Mouse (Mus musculus) thymus, adult 2 months (tissue): Measurements from ENCODE around the gene Nacad. TPM values are rescaled to one million over a fixed set of nuclear protein-coding genes. Genes with fewer than 3 reads are reported as not detected.

Experiments
- DNase-seq: peaks from one replicate; pipeline ENCODE4 v3.0.0; 2021
- H3K27ac ChIP-seq: fragments of 200-500 bp; 2 replicates; pipeline ENCODE4 v1.5.1; 2012; ENCODE audit warnings: low read length, control low read depth; ENCODE audit not compliant: control insufficient read depth, insufficient read depth
- H3K27me3 ChIP-seq: fragments of 200-500 bp; 2 replicates; pipeline ENCODE4 v1.6.1; 2012; ENCODE audit warnings: mild to moderate bottlenecking, low read length, moderate library complexity, mixed read lengths; ENCODE audit not compliant: control insufficient read depth, insufficient read depth
- H3K36me3 ChIP-seq: fragments of 200-500 bp; 2 replicates; pipeline ENCODE4 v1.6.1; 2012; ENCODE audit warnings: mild to moderate bottlenecking, low read length, moderate library complexity; ENCODE audit not compliant: control insufficient read depth, insufficient read depth
- H3K4me1 ChIP-seq: fragments of 200-500 bp; replicated peaks from 2 replicates; pipeline ENCODE4 v1.6.1; 2012; ENCODE audit warnings: low read length; ENCODE audit not compliant: control insufficient read depth, insufficient read depth
- H3K4me3 ChIP-seq: fragments of 200-500 bp; 2 replicates; pipeline ENCODE4 v1.5.1; 2012; ENCODE audit warnings: mild to moderate bottlenecking, low read length, control low read depth, moderate library complexity; ENCODE audit not compliant: control insufficient read depth, insufficient read depth
- CTCF ChIP-seq: fragments of 200-500 bp; IDR thresholded peaks from 2 replicates; pipeline ENCODE4 v1.5.1; 2012; ENCODE audit warnings: mild to moderate bottlenecking, control low read depth, low read length, moderate library complexity, borderline replicate concordance; ENCODE audit not compliant: control insufficient read depth, poor library complexity, insufficient read depth; ENCODE audit errors: extremely low read depth
- POLR2A ChIP-seq: fragments of 200-500 bp; IDR thresholded peaks from 2 replicates; pipeline ENCODE4 v1.6.1; 2012; ENCODE audit warnings: mild to moderate bottlenecking, low read length, control low read depth, moderate library complexity; ENCODE audit not compliant: control insufficient read depth, poor library complexity, insufficient read depth; ENCODE audit errors: extremely low read depth
- WGBS: fragments of 180-500 bp; shearing (Covaris S2); methylation state at CpG from one replicate; pipeline ENCODE4 v1.1.7; 2018; 5-methylcytosine and 5-hydroxymethylcytosine counted together
- polyA plus RNA-seq: library from polyadenylated mRNA; depleted of rRNA; stranded (reverse); fragments of >200 nt; gene quantifications from 2 replicates; pipeline ENCODE4 v1.2.3, GENCODE M21; 2012

Gene Nacad
- polyA plus RNA-seq, 1 experiment: 0.36 TPM

DNA sequence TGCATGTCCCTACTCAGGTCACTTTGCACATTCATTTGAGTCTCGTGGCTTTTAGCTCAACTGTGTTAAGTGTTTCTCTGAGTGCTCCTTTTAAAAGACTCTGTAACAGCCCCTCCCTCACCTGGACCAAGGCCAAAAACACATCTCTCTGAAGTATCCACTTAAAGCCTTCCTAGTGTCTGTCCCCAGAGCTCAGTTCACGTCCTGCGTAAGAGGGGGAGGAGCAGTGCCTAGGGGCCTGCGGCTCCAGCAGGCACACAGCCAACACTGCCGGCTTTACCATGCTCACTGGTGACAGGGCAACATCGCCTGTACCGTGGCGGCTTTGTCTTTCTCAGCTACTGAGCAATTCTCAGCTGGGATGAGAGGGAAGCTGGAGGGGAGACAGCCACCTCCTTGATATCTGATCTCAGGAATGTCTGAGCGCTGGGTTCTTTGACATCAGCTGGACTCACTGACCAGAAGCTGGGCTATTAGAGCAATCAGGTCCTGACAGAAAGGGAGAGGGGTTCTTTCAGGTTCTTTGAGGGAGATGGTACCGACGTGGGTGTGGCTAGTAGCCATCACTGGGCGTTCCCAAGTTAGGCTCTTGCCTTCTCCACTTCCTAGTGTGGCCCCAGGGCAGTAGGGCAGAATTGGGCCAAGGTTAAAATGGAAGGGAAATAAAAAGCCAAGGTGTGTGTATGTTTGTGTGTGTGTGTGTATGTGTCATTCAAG, 1.8 kb downstream of the Nacad start:
- WGBS: 13% methylated on average over 12 of the region's 12 CpGs
- Histone ChIP-seq H3K4me3 (no peak overlapping the region), H3K27me3 (peaks cover 3% of the 10 kb centered on the region; the same call in 1 of the 2 replicates), H3K4me1 (no peaks in the 10 kb centered on the region), H3K36me3 (no peaks in the 10 kb centered on the region), H3K27ac (no peak overlapping the region)
- TF ChIP-seq POLR2A (no peak), CTCF (no peak)
- DNase-seq: no peak

DNA sequence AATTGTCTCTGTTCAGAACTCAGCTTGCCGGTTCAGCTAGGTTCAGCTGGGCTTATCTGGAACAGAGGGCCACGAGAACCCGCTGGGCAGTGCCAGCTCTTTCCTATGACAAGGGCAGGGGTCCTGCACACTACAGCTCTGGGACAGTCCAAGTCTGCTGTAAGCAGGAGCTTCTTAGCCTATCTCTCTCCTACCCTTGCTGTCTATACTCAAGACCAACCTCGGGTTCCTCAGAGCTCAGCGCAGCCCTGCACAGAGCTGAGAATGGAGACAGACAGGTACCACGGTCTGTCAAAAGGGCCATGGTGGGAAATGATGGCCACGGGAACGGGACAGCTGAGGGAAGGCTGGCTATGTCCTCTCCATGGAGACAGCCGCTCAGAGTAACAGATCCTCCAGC, 2.6 kb downstream of the Nacad start:
- no peaks in the 10 kb centered on the region for H3K4me1 ChIP-seq
- WGBS: 75% methylated on average over 9 of the region's 9 CpGs
- H3K27ac ChIP-seq: no peak overlapping the region
- TF ChIP-seq POLR2A: no peak
- no peak for TF ChIP-seq CTCF
- H3K27me3 ChIP-seq: peaks cover 3% of the 10 kb centered on the region; the same call in 1 of the 2 replicates
- DNase-seq: no peak
- no peak overlapping the region for H3K4me3 ChIP-seq
- peaks cover 6% of the 10 kb centered on the region for H3K36me3 ChIP-seq

DNA sequence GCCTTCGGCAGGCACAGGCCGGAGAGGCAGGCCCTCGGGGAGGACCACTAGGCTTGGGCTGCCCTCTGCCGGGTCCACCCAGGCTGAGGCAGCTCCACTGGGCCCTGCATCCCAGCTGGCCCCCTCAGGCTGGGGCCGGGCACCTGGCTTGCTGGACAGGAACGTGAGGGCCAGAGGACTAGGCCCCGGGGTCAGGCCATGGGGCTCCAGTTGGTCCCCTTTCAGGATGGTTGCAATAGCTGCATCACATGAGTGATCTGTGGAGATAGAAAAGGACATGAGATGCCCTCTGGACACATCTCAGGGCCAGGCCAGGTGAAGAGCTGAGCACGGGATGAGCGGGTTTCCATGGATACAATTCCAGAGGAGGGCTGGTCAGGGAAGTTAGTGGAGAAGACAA, 3.2 kb downstream of the Nacad start:
- Histone ChIP-seq H3K4me3 (no peak overlapping the region), H3K4me1 (no peaks in the 10 kb centered on the region), H3K36me3 (peaks cover 11% of the 10 kb centered on the region), H3K27ac (no peak overlapping the region), H3K27me3 (peaks cover 3% of the 10 kb centered on the region; the same call in 1 of the 2 replicates)
- WGBS: 91% methylated on average over 9 of the region's 9 CpGs
- DNase-seq: no peak
- TF ChIP-seq POLR2A (no peak), CTCF (no peak)

DNA sequence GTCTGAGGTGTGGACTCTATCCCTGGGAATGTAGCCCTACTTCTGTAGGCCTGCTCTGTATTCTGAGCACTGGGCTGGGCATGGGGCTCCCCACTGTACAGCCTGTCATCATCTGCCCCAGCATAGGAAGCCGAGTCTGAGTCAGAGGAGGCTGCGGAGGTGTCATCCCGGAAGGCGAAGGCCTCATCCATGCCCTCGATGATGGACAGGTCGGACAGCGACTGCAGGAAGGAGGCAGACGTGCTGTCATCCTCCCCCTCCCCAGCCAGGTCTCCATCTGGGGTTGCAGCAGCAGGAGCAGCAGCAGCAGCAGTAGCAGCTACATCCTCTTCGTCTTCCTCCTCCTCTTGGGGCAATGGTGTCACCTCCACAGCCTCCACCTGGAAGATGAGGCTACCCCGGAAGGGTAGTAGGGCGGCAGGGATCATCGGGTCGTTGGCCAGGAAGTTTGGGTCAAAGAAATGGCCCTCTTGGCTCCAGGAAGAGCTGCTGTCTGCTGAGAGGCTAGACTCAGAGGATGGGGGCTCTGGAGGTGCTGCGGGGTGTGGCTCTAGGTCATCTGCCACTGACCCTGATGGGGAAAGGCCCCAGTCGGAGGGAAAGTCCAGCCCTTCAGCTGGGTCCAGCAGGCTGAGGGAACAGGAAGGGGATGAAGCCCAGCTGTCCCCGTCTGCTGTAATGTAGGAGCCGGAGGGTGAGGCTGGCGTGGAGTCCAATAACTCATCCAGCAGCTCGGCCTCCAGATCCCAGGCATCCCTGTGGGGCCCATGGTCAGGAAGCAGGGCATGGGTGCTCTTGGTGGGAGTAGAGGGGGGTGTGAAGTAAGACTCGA, 4.0 kb downstream of the Nacad start:
- H3K4me1 ChIP-seq: no peaks in the 10 kb centered on the region
- no peak for DNase-seq

DNA sequence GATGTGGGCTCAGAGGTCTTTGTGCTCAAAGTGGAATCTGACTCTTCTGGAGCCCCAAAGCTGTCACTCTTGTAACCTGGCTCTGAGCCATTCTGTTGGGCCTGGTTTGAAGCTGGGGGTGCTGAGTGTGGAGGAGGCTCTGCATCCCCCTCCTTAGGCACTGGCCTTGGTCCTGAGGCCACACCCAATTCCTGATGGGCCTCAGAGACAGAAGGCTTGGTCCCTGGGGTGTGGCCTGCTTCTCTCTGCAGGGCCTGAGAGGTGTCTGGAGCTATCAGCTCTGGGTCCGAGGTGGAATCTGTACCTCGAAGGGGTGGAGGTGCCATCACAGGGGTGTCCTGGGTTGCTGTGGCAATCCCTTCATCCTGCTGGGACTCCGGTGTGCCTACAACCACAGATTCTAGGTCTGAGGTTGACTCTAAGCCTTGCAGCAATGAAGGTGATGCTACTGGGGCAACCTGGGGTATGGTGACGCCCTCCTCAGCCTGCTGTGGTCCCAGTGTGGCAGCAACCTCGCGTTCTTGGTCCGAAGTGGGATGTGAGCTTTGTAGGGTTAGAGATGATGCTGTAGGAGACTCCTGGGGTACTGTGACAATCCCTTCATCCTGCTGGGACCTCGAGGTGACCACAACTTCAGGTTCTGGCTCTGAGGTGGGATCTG, 5.4 kb downstream of the Nacad start:
- H3K4me1 ChIP-seq: no peaks in the 10 kb centered on the region
- no peak overlapping the region for H3K27ac ChIP-seq
- peaks cover 3% of the 10 kb centered on the region; the same call in 1 of the 2 replicates for H3K27me3 ChIP-seq
- WGBS: 79% methylated on average over 8 of the region's 8 CpGs
- H3K4me3 ChIP-seq: no peak overlapping the region
- DNase-seq: no peak
- TF ChIP-seq POLR2A (no peak), CTCF (no peak)
- H3K36me3 ChIP-seq: peaks cover 34% of the 10 kb centered on the region

More for the DNA sequence above, 4.0 kb downstream of the Nacad start:
- TF ChIP-seq POLR2A (no peak), CTCF (no peak)
- no peak overlapping the region for H3K4me3 ChIP-seq
- no peak overlapping the region for H3K27ac ChIP-seq
- WGBS: 73% methylated on average over 20 of the region's 20 CpGs
- H3K27me3 ChIP-seq: peaks cover 3% of the 10 kb centered on the region; the same call in 1 of the 2 replicates
- peaks cover 19% of the 10 kb centered on the region for H3K36me3 ChIP-seq

DNA sequence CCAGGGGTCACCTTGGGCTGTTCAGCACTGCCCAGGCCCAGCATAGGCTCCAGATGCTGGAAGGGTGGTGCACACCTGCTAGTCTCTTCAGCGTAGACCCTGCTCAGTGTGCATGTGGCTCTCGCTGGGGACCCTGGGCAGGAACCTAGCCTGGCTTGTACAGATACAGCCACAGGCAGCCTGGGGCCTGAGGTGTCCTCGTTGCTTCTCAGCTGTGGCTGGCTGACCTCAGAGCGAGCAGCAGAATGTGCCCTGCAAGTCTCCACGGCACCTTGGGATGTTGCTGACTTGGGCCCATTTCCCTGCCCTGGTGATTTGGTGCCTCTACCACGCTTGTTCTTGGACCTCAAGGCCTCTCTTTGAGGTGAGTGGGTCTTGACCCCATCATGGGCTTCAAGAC, 6.0 kb downstream of the Nacad start:
- DNase-seq: no peak
- H3K4me1 ChIP-seq: no peaks in the 10 kb centered on the region
- WGBS: 87% methylated on average over 6 of the region's 6 CpGs

More for the DNA sequence above, 6.0 kb downstream of the Nacad start:
- TF ChIP-seq CTCF (no peak), POLR2A (no peak)
- H3K36me3 ChIP-seq: peaks cover 40% of the 10 kb centered on the region
- H3K27ac ChIP-seq: no peak overlapping the region
- H3K27me3 ChIP-seq: no peaks in the 10 kb centered on the region; the same call in 1 of the 2 replicates
- no peak overlapping the region for H3K4me3 ChIP-seq
